Mouse (Mus musculus): ENCODE data around the gene 4930435E12Rik. TPM values are rescaled to one million over a fixed set of nuclear protein-coding genes. Genes with fewer than 3 reads are reported as not detected.
A peak's percentile ranks its signal among the peaks of the same experiment; 100 is the strongest.
"Not testable (repeated sequence)": the region's sequence is repeated elsewhere in the genome, so short reads cannot be mapped to it uniquely, and the experiment has no call there.

Gene 4930435E12Rik
- total RNA-seq (2017): not detected in 2 replicates

GRCm38 (mm10) chr16:38828649-38829048 lies at the start of gene 4930435E12Rik:
Gene 4930435E12Rik (minus strand): TSS chr16:38828749.
- ATAC-seq (replicated peaks in 1 of 2; ENCODE audit: insufficient read depth in 1 of 2, low FRiP score in 2 of 2, low TSS enrichment in 1 of 2, low read depth in 1 of 2, poor library complexity in 2 of 2, severe bottlenecking in 2 of 2): no peak

- no peak for ATAC-seq (replicated peaks in 1 of 2; ENCODE audit: insufficient read depth in 1 of 2, low FRiP score in 2 of 2, low TSS enrichment in 1 of 2, low read depth in 1 of 2, poor library complexity in 2 of 2, severe bottlenecking in 2 of 2)
Observed at GRCm38 (mm10) chr16:38874481-38874880, 45.9 kb upstream of the 4930435E12Rik start.

- ATAC-seq (replicated peaks in 1 of 2; ENCODE audit: insufficient read depth in 1 of 2, low FRiP score in 2 of 2, low TSS enrichment in 1 of 2, low read depth in 1 of 2, poor library complexity in 2 of 2, severe bottlenecking in 2 of 2): no peak
Observed at GRCm38 (mm10) chr16:38873231-38873630, 44.7 kb upstream of the 4930435E12Rik start.

GRCm38 (mm10) chr16:38864358-38864757 lies 35.8 kb upstream of the 4930435E12Rik start:
- ATAC-seq (replicated peaks in 1 of 2; ENCODE audit: insufficient read depth in 1 of 2, low FRiP score in 2 of 2, low TSS enrichment in 1 of 2, low read depth in 1 of 2, poor library complexity in 2 of 2, severe bottlenecking in 2 of 2): no peak

GRCm38 (mm10) chr16:38860548-38860947 lies 32.0 kb upstream of the 4930435E12Rik start:
- no peak for ATAC-seq (replicated peaks in 1 of 2; ENCODE audit: insufficient read depth in 1 of 2, low FRiP score in 2 of 2, low TSS enrichment in 1 of 2, low read depth in 1 of 2, poor library complexity in 2 of 2, severe bottlenecking in 2 of 2)

- ATAC-seq (replicated peaks in 1 of 2; ENCODE audit: insufficient read depth in 1 of 2, low FRiP score in 2 of 2, low TSS enrichment in 1 of 2, low read depth in 1 of 2, poor library complexity in 2 of 2, severe bottlenecking in 2 of 2): no peak
Observed at GRCm38 (mm10) chr16:38858120-38858749, 29.7 kb upstream of the 4930435E12Rik start.

GRCm38 (mm10) chr16:38812521-38812920 lies 16.0 kb downstream of the 4930435E12Rik start:
- ATAC-seq (replicated peaks in 1 of 2; ENCODE audit: insufficient read depth in 1 of 2, low FRiP score in 2 of 2, low TSS enrichment in 1 of 2, low read depth in 1 of 2, poor library complexity in 2 of 2, severe bottlenecking in 2 of 2): peak; percentile 92

GRCm38 (mm10) chr16:38810196-38810595 lies 18.4 kb downstream of the 4930435E12Rik start:
- ATAC-seq (replicated peaks in 1 of 2; ENCODE audit: insufficient read depth in 1 of 2, low FRiP score in 2 of 2, low TSS enrichment in 1 of 2, low read depth in 1 of 2, poor library complexity in 2 of 2, severe bottlenecking in 2 of 2): no peak

GRCm38 (mm10) chr16:38807796-38808195 lies 20.8 kb downstream of the 4930435E12Rik start:
- ATAC-seq (replicated peaks in 1 of 2; ENCODE audit: insufficient read depth in 1 of 2, low FRiP score in 2 of 2, low TSS enrichment in 1 of 2, low read depth in 1 of 2, poor library complexity in 2 of 2, severe bottlenecking in 2 of 2): not testable (repeated sequence)

- ATAC-seq (replicated peaks in 1 of 2; ENCODE audit: insufficient read depth in 1 of 2, low FRiP score in 2 of 2, low TSS enrichment in 1 of 2, low read depth in 1 of 2, poor library complexity in 2 of 2, severe bottlenecking in 2 of 2): peak; percentile 87 to 90
Observed at GRCm38 (mm10) chr16:38800091-38800490, 28.5 kb downstream of the 4930435E12Rik start, which contains the start of gene Upk1b. Gene Upk1b (minus strand): TSS chr16:38800328.

GRCm38 (mm10) chr16:38798957-38799450 lies 29.5 kb downstream of the 4930435E12Rik start:
- ATAC-seq (replicated peaks in 1 of 2; ENCODE audit: insufficient read depth in 1 of 2, low FRiP score in 2 of 2, low TSS enrichment in 1 of 2, low read depth in 1 of 2, poor library complexity in 2 of 2, severe bottlenecking in 2 of 2): no peak

GRCm38 (mm10) chr16:38793120-38793519 lies 35.4 kb downstream of the 4930435E12Rik start:
- ATAC-seq (replicated peaks in 1 of 2; ENCODE audit: insufficient read depth in 1 of 2, low FRiP score in 2 of 2, low TSS enrichment in 1 of 2, low read depth in 1 of 2, poor library complexity in 2 of 2, severe bottlenecking in 2 of 2): no peak

- no peak for ATAC-seq (replicated peaks in 1 of 2; ENCODE audit: insufficient read depth in 1 of 2, low FRiP score in 2 of 2, low TSS enrichment in 1 of 2, low read depth in 1 of 2, poor library complexity in 2 of 2, severe bottlenecking in 2 of 2)
Observed at GRCm38 (mm10) chr16:38789966-38790365, 38.6 kb downstream of the 4930435E12Rik start.

- ATAC-seq (replicated peaks in 1 of 2; ENCODE audit: insufficient read depth in 1 of 2, low FRiP score in 2 of 2, low TSS enrichment in 1 of 2, low read depth in 1 of 2, poor library complexity in 2 of 2, severe bottlenecking in 2 of 2): no peak; a peak in 1 of 4 replicates
Observed at GRCm38 (mm10) chr16:38789016-38789415, 39.5 kb downstream of the 4930435E12Rik start.

- ATAC-seq (replicated peaks in 1 of 2; ENCODE audit: insufficient read depth in 1 of 2, low FRiP score in 2 of 2, low TSS enrichment in 1 of 2, low read depth in 1 of 2, poor library complexity in 2 of 2, severe bottlenecking in 2 of 2): no peak
Observed at GRCm38 (mm10) chr16:38785301-38785700, 43.2 kb downstream of the 4930435E12Rik start.

- no peak for ATAC-seq (replicated peaks in 1 of 2; ENCODE audit: insufficient read depth in 1 of 2, low FRiP score in 2 of 2, low TSS enrichment in 1 of 2, low read depth in 1 of 2, poor library complexity in 2 of 2, severe bottlenecking in 2 of 2)
Observed at GRCm38 (mm10) chr16:38782524-38783067, 46.0 kb downstream of the 4930435E12Rik start.

GRCm38 (mm10) chr16:38781946-38782345 lies 46.6 kb downstream of the 4930435E12Rik start:
- no peak for ATAC-seq (replicated peaks in 1 of 2; ENCODE audit: insufficient read depth in 1 of 2, low FRiP score in 2 of 2, low TSS enrichment in 1 of 2, low read depth in 1 of 2, poor library complexity in 2 of 2, severe bottlenecking in 2 of 2)

- ATAC-seq (replicated peaks in 1 of 2; ENCODE audit: insufficient read depth in 1 of 2, low FRiP score in 2 of 2, low TSS enrichment in 1 of 2, low read depth in 1 of 2, poor library complexity in 2 of 2, severe bottlenecking in 2 of 2): no peak
Observed at GRCm38 (mm10) chr16:38780960-38781572, 47.5 kb downstream of the 4930435E12Rik start.

Data from hematopoietic stem cell, adult 5-6 weeks (primary cell).